Mouse (Mus musculus) liver, embryonic 14.5 days (tissue): ENCODE results near the gene Erich6. TPM values are rescaled to one million over a fixed set of nuclear protein-coding genes. Genes with fewer than 3 reads are reported as not detected.

Source experiments
- ATAC-seq: fragments of 200-750 bp; cut with Nextera tagmentation; 2 replicates; pipeline ENCODE4 v1.8.0; 2017; ENCODE audit warnings: moderate number of reproducible peaks, mild to moderate bottlenecking, moderate library complexity; ENCODE audit not compliant: insufficient read depth
- DNase-seq, 3 experiments: peaks; one replicate each; pipeline ENCODE4 v3.0.0-alpha.2; 2012 to 2013; ENCODE audit warnings: low read depth in 3 of 3, low spot score in 3 of 3
- H3K27ac ChIP-seq: fragments of 300-500 bp; sonication (generic); 2 replicates; pipeline ENCODE4 v1.5.1; 2014; ENCODE audit warnings: moderate library complexity, mild to moderate bottlenecking, control low read depth, inconsistent platforms
- H3K27me3 ChIP-seq: fragments of 300-500 bp; sonication (generic); 2 replicates; pipeline ENCODE4 v1.6.1; 2014; ENCODE audit warnings: mild to moderate bottlenecking, low read length, moderate library complexity; ENCODE audit not compliant: control insufficient read depth, insufficient read depth
- H3K36me3 ChIP-seq: fragments of 300-500 bp; sonication (generic); replicated peaks from 2 replicates; pipeline ENCODE4 v1.6.1; 2014; ENCODE audit warnings: low read depth; ENCODE audit not compliant: control insufficient read depth, insufficient read depth
- H3K4me1 ChIP-seq, 2 experiments: fragments of 200-500 bp in 1 of 2; fragments of 300-500 bp in 1 of 2; sonication (generic) in 1 of 2; replicated peaks; 2 replicates each; pipeline ENCODE4 v1.6.1; 2012 to 2014; ENCODE audit warnings: antibody characterized with exemption in 1 of 2, inconsistent platforms in 1 of 2, low read length in 1 of 2; ENCODE audit not compliant: control insufficient read depth in 2 of 2, insufficient read depth in 2 of 2
- H3K4me2 ChIP-seq: fragments of 300-500 bp; sonication (generic); 2 replicates; pipeline ENCODE4 v1.6.1; 2014; ENCODE audit warnings: low read depth, mild to moderate bottlenecking, control low read depth, moderate library complexity
- H3K4me3 ChIP-seq, 2 experiments: fragments of 200-500 bp in 1 of 2; fragments of 300-500 bp in 1 of 2; sonication (generic) in 1 of 2; 2 replicates each; pipeline ENCODE4 v1.5.1; 2012 to 2014; ENCODE audit warnings: low read depth in 2 of 2, low read length in 2 of 2, mild to moderate bottlenecking in 2 of 2, control low read depth in 1 of 2, inconsistent platforms in 1 of 2, moderate library complexity in 1 of 2; ENCODE audit not compliant: insufficient read depth in 1 of 2
- H3K9ac ChIP-seq: fragments of 300-500 bp; sonication (generic); replicated peaks from 2 replicates; pipeline ENCODE4 v1.6.1; 2014; ENCODE audit warnings: mild to moderate bottlenecking, control low read depth, moderate library complexity
- H3K9me3 ChIP-seq: fragments of 300-500 bp; sonication (generic); 2 replicates; pipeline ENCODE4 v1.6.1; 2016; ENCODE audit warnings: low read length, mixed read lengths; ENCODE audit not compliant: control insufficient read depth
- CTCF ChIP-seq: IDR thresholded peaks from 2 replicates; pipeline ENCODE4 v1.5.1; 2016; ENCODE audit warnings: antibody characterized with exemption, low read depth, control low read depth
- EP300 ChIP-seq: IDR thresholded peaks from 2 replicates; pipeline ENCODE4 v1.6.1; 2016; ENCODE audit warnings: antibody characterized with exemption, low read depth
- WGBS: fragments of 180-500 bp; shearing (Covaris S2); extraction: QIAGEN DNeasy Blood & Tissue Kit; methylation state at CpG from one replicate; pipeline ENCODE4 v1.1.7; 2014; ENCODE audit not compliant: insufficient replicate concordance; 5-methylcytosine and 5-hydroxymethylcytosine counted together
- polyA plus RNA-seq, 2 experiments: library from polyadenylated mRNA; depleted of rRNA in 1 of 2; stranded (reverse) in 1 of 2; unstranded in 1 of 2; fragments of >200 nt; fragmentation: Nextera tagmentation in 1 of 2; extraction: Ambion mirVana in 1 of 2; gene quantifications; 2 replicates each; pipeline versions ENCODE4 v1.2.1 to v1.2.3; 2012 to 2014

Gene Erich6
- polyA plus RNA-seq (2012; rRNA removed) (0.01 TPM in 1 of 2 replicates, not detected in the other), polyA plus RNA-seq (2014; fragmentation: Nextera tagmentation; extraction: Ambion mirVana) (not detected in 2 replicates)

- peak within 1 kb of the TSS; percentile 35 to 40 for H3K4me3 ChIP-seq
- peak within 1 kb of the TSS; percentile 31; the same call in 1 of the 2 replicates for H3K9ac ChIP-seq
- no peaks in the 10 kb centered on the region for H3K9me3 ChIP-seq
- H3K27me3 ChIP-seq: no peaks in the 10 kb centered on the region
- H3K4me1 ChIP-seq: peaks cover 0 to 3% of the 10 kb centered on the region in 2 experiments; a peak in 1 of 4 replicates
- H3K36me3 ChIP-seq: no peaks in the 10 kb centered on the region
- DNase-seq (no peak), ATAC-seq (no peak)
- no peak within 1 kb of the TSS for H3K27ac ChIP-seq
- peak within 1 kb of the TSS; percentile 71 for H3K4me2 ChIP-seq
- TF ChIP-seq CTCF (no peak), EP300 (no peak)
- WGBS: under 1% methylated on average over 32 of the region's 34 CpGs
Observed at GRCm38 (mm10) chr3:58636406-58637295, at the start of gene Erich6. Gene Erich6, minus strand, starts transcription at chr3:58637207.

GRCm38 (mm10) chr3:58686206-58686921, 49.4 kb upstream of the Erich6 start:
- ATAC-seq: no peak
- Histone ChIP-seq H3K9me3 (no peaks in the 10 kb centered on the region), H3K27me3 (peaks cover 2% of the 10 kb centered on the region), H3K27ac (no peak overlapping the region), H3K4me1 (peaks cover 0 to 5% of the 10 kb centered on the region in 2 experiments; a peak in 2 of 4 replicates), H3K36me3 (no peaks in the 10 kb centered on the region), H3K4me2 (peak overlapping the region; percentile 29; the same call in 1 of the 2 replicates), H3K9ac (no peak overlapping the region), H3K4me3 (no peak overlapping the region)
- 65% methylated on average over 7 of the region's 7 CpGs for WGBS
- DNase-seq: no peak
- TF ChIP-seq EP300: no peak
- no peak for TF ChIP-seq CTCF

GRCm38 (mm10) chr3:58685396-58685795, 48.4 kb upstream of the Erich6 start:
- no peak for TF ChIP-seq CTCF
- TF ChIP-seq EP300: no peak
- DNase-seq (no peak), ATAC-seq (no peak)
- H3K4me3 ChIP-seq: no peak overlapping the region
- no peaks in the 10 kb centered on the region for H3K36me3 ChIP-seq
- H3K9ac ChIP-seq: no peak overlapping the region
- H3K4me1 ChIP-seq: peaks cover 0 to 7% of the 10 kb centered on the region in 2 experiments; a peak in 2 of 4 replicates
- 61% methylated on average over 3 of the region's 3 CpGs for WGBS
- no peaks in the 10 kb centered on the region for H3K9me3 ChIP-seq
- H3K27ac ChIP-seq: no peak overlapping the region
- no peaks in the 10 kb centered on the region for H3K27me3 ChIP-seq
- no peak overlapping the region for H3K4me2 ChIP-seq

GRCm38 (mm10) chr3:58683346-58683745, 46.3 kb upstream of the Erich6 start:
- H3K36me3 ChIP-seq: no peaks in the 10 kb centered on the region
- H3K4me3 ChIP-seq: no peak overlapping the region
- no peak overlapping the region for H3K9ac ChIP-seq
- H3K9me3 ChIP-seq: no peaks in the 10 kb centered on the region
- TF ChIP-seq EP300 (no peak), CTCF (no peak)
- no peak overlapping the region for H3K4me2 ChIP-seq
- 68% methylated on average over 7 of the region's 7 CpGs for WGBS
- ATAC-seq (no peak), DNase-seq (no peak)
- no peak overlapping the region for H3K27ac ChIP-seq
- peaks cover 0 to 9% of the 10 kb centered on the region in 2 experiments; a peak in 2 of 4 replicates for H3K4me1 ChIP-seq
- H3K27me3 ChIP-seq: no peaks in the 10 kb centered on the region
